Mouse (Mus musculus) right cerebral cortex, postnatal 4 days (tissue): ENCODE data around the gene Micu2.
"Not testable (repeated sequence)": the region's sequence is repeated elsewhere in the genome, so short reads cannot be mapped to it uniquely, and the experiment has no call there.

Experiments
- DNase-seq: peaks from one replicate; pipeline ENCODE4 v3.0.0-alpha.2; 2022

Gene Micu2

DNA sequence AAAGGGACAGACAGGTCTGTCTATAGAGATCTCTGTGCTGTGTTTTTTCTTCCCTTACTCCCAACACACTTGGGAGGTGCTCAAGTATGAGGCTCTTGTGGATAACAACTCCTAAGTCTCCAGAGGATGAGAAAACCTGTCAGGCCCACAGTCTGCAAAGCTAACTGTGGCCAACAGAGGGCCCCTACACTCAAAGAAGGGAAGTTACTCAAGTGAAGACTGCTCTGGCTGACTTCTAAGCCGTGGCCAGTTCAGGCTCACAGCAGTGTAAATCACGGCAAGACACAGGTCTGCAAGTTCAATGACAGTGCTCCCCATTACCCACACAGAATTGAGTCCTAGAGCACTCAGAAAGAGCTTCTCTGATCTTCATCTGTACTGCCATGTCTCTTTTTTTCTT lies 48.0 kb downstream of the Micu2 start:
- DNase-seq, result peak; percentile 13

DNA sequence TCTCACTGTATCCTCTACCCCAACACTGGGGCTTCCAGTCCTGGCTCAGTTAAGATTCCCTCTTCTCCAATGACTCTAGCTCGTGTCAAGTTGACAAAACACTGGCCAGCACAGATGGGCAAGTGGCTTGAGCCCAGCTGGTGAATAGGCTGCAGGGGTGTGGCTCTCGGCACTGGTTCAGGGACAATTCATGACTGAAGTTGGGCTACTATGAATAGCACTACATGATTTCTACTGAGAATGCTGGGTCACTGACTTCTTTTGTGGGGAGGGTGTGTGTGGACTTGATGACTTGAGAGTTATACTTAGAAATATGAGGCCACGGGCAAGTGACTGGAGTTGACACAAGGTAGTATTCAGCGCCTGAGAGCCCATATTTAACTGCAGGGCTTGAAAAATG lies 53.2 kb downstream of the Micu2 start:
- DNase-seq, result no peak

DNA sequence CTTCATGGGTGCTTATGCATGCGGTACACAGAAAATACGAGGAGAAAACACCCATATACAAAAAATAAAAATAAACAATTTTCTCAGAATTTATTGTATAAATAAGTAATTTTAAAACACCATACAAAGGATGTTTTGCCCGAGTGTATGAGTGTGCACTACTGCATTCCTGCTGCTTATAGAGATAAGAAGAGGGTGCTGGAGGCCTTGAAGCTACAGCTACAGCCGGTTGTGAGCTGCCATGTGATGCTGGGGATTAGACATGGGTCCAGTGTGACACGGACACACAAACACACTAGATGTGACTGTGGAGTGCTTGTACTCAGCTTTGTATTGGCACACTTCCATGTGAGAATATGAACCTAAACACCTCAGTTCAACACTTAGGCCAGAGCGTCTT lies 61.8 kb downstream of the Micu2 start:
- DNase-seq, result no peak

DNA sequence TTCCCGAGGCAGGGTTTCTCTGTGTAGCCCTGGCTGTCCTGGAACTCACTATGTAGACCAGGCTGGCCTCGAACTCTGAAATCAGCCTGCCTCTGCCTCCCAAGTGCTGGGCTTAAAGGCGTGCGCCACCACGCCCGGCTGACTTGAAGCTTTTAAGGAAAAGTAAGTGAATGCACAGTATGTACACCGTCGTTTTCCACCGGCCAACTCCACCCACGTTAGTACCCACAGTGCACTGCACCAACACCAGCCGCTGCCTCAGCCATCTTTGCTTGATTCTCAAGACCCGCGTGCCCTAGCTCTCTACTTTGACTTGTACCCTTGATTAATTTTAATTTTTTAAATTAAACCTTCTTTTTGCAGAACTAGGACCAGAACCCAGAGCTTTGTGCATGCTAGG lies 64.4 kb downstream of the Micu2 start:
- DNase-seq, result no peak

DNA sequence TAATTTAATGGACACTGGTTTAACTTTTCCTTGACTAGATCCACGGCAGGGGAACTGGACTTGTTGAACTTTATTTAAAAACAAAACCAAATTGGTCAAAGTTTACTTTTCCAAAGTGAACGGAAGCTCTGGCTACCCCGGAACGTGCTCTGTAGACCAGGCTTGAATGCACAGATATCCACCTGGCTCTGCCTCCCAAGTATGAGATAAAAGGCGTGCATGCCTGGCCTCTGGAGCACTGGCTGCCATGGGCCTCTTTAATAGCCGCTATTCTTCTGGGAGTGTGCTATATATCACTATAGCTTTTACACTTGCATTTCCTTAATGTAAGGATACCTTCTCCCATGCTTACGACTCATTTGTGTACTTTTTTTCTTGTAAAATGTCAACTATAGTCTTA lies 65.5 kb downstream of the Micu2 start:
- DNase-seq, result no peak

DNA sequence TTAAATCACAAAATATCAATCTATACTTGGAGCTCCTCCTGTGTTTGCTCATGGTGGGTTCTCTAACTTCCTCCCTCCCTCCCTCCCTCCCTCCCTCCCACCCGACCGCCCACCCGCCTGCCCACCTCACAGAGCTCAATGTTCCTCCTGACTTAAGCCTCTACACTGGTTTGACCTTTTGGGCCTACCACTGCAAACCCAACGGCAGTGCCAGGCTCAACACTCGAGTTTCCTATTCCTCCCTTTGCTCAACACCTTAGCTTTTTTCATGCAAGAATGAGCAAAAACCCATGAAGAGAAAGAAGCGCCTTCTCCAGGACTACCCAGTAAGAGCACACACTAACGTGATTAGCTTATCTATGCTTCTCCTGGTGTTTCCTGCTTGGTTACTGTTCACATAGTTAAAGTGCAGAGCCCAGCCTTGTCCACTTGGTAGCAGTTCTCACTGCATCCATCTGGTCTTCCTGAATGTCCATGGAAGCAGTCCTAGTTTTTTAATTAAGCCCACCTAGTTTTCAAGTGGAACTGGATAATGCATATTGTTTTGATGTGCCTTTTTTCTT lies 66.1 kb downstream of the Micu2 start:
- DNase-seq, result no peak

DNA sequence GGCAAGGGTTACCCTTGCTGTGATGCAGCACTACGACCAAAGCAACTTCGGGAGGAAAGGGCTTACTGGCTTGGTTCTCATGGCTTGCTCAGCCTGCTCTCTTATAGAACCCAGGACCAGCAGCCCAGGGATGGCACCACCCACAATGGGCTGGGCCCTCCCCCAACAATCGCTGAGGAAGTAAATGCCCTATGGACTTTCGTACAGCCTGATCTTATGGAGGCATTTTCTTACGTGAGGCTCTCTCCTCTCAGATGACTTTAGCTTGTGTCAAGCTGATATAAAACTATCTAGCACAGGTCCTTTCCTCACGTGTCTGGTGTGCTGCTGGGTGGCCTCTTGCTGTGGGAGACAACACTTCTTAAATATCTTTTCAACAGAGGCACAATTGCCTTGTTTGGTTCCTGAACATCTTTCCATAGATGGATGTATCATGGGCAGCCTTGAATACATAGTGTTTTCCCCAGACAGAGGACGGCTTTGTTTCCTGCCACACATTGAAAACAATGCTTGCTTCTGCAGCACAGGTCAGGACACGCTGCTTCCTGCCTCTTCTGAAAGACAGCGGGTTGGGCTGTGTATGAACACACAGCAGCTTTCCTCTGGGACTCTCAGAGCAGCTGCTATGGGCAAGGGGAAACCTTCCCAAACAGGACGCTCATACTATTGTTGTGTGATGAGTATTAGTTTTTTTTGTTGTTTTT lies 77.5 kb downstream of the Micu2 start:
- no peak for DNase-seq

DNA sequence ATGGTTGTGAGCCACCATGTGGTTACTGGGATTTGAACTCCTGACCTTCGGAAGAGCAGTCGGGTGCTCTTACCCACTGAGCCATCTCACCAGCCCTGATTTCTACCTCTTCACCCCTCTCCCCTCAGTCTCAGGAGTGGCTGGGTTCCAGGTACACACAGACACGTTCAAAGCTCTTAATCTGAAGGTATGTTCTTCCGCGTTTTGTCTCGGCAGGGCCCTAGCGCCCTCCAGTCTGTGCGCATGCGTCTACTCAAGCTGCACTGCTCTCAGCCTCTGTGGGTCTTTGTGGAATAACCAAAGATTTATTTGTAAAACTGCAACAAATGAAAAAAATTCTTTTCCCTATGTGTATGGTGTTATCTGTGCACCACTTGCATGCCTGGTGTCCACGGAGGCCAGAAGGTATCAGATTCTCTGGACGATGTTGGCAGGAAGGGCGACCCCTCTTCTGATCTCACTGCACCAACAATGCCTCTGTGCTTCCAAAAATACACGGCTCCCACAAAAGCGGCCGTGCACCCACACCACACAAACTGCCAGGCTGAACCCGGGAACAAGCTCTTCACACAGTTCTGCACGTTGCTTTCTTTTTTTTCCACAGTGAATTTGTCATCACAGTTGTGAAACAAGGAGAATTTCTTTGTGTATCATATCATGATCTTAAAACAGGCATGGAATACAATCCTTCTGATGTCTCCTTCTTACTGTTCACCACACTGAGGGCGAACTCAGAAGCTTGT lies 78.3 kb downstream of the Micu2 start:
- no peak for DNase-seq

DNA sequence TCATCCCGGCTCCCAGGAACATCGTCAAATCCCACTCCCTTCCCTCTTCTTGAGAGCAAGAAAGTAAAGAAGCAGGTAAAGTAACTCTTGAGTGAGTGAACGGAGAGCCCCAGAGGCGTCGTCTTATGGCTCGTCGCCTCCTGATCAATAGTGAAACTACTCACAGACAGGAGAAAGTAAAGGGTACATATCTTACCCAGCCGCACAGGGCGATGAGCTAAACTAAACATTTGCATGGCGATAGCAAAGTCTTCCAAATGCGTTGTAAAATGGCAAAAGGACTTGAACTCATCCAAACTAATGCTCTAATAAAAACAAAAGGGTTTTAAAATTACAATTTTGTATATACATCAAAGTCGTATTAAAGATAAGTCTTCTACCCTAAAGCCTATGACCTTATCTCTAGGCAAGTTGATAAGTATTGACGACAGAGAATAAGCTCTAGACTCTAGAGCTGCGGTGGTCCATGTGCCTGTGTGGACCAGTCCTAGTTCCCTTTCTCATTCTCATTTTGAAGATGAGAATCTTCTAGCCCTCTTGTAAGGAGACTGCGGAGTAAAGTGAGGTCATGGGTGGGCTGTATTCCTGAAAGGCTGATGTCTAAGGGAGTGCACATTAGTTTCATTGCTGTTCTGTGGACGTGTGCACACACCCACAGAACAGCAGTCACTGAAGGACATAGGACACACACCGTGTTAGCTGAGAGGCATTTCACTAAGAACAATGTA lies 79.8 kb downstream of the Micu2 start:
- DNase-seq, result no peak

DNA sequence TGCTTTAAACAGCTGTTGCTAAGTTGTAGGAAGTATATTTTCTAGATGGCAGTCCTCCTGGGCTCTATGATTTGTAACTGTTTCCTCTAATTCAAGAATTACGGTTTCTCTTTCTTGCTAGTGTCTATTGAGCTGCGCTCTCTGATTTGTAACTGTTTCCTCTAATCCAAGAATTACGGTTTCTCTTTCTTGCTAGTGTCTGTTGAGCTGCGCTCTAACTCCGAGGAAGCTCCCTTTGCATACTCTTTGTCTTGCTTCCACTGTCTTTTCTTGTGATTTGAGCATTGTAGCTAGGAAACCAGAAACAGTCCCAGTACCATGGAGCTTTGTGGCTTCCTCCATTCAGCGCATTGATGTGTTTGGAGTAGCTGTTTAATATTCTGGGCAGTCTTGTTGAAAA lies 83.7 kb downstream of the Micu2 start:
- no peak for DNase-seq

DNA sequence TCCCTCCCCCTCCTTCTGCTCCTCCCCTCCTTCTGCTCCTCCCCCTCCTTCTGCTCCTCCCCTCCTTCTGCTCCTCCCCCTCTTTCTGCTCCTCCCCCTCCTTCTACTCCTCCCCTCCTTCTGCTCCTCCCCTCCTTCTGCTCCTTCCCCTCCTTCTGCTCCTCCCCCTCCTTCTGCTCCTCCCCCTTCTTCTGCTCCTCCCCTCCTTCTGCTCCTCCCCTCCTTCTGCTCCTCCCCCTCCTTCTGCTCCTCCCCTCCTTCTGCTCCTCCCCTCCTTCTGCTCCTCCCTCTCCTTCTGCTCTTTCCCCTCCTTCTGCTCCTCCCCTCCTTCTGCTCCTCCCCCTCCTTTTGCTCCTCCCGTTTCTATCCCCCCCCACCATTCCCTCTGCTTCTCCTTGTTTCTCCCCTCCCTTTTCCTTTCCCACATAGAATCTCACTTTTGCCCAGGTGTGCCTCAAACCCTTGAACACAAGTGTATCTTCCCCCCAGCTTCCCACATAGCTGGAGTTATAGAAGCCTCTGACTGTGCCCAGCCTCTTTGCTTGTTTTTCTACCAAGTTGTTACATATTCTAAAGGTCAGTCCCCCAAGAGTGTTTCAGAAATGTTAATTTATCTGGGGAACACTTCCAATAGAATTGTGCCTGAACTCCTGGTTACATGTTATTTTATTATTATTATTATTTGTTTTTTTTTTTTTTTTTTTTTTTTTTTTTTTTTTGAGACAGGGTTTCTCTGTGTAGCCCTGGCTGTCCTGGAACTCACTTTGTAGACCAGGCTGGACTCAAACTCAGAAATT lies 86.7 kb downstream of the Micu2 start:
- DNase-seq, result not testable (repeated sequence)

DNA sequence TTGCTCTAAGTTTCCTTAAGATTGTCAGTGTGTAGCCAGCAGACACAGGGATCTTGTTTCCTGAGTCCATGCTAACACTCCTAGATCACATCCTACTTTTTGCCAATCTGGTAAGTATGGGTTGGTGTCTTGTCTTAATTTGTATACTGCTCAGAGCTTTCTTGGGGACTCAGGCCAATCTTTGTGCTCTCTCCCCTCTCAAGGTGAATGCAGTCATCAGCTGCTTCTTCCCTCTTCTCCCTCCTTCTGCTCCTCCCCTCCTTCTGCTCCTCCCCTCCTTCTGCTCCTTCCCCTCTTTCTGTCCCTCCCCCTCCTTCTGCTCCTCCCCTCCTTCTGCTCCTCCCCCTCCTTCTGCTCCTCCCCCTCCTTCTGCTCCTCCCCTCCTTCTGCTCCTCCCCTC lies 87.3 kb downstream of the Micu2 start:
- not testable (repeated sequence) for DNase-seq

DNA sequence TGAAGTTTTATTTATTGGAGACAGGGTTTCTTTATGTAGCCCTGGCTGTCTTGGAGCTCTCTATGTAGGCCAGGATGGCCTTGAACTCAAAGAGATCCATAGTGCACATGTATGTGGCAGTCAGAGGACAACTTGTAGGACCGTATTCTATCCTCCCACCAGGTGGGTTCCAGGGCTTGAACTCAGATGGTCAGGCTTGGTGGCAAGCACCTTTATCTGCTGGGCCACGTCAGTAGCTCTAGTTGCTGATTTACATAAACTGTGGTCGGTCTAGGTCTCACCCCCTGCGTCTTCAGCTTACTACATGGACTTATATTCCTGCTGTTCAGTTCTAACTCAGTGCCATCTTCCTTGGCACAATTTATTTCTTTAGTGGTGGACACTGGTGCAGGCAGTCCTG lies 87.7 kb downstream of the Micu2 start:
- DNase-seq, result no peak

DNA sequence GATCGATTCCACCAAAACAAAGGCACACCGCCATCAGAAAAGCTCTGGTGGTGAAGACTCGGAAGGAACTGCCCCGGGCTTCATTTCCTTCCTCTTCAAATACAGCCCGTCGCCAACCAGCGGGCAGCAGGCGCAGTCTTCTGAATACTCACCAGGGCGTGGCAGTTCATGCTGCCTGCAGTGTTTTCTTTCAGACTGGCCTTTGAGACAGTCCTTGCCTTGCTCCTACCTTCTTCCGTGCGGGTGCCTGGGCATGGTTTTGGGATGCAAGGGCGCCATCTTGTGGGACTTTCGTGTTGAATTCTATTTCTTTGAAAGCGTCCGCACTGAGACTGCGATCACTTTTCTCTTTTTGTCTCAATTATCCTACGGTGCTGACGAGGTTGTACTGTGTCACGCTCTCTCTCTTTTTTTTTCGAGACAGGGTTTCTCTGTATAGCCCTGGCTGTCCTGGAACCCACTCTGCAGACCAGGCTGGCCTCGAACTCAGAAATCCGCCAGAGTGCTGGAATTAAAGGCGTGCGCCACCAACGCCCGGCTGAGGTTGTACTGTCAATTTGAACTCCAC lies 88.5 kb downstream of the Micu2 start:
- peak; percentile 81 for DNase-seq

DNA sequence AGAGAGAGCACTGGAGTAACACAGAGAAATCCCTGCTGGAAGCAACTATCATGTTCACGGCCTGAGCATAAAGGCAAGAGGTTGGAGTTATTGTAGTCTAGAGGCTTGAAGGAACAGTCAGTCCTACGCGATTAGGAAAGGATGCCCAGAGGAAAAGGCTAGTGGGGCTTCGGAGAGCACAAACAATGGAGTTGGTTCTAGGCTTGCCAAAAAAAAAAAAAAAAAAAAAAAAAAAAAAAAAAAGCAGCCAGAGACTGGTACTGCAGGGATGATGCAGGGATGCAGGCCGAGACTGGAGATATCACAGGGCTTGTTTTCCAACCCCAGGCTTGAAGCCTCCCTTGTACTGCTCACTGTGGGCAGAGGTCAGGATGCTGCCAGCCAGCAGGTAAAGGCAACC lies 89.8 kb downstream of the Micu2 start:
- no peak for DNase-seq

DNA sequence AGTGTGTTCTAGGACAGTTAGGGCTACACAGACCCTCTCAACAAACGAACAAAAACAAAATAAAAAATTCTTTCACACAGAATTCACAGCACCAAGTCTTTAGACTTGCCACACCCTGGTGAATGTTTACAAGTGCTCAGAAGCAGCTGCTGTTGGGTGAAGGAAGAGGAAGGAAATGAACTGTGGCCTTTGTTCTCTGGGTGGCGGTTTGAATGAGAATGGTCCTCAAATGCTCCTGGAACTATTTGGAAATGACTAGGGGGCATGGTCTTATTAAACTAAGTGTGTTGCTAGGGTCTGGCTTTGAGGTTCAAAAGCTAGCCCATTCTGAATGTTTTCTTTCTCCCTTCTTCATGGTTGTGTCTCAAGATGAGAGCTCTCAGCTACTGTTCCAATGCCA lies 90.6 kb downstream of the Micu2 start:
- no peak for DNase-seq

DNA sequence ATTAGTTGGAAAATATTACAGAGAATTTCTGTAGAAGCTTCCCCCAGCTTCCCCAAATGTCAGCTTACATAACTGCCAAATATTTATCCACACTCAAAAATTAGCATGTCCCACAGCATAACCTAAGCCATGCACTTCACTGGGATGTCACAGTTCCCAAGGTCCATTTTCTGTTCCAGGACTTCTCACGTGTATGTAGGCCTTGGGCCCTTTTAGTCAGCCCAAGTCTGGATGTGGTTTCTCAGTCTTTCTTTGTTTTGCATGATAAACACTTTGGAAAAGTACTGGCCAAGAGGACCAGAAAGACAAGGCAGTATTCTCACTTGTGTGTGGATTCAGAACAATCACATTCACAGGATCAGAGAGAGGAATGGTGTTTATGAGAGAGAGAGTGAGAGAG lies 97.1 kb downstream of the Micu2 start:
- no peak for DNase-seq

DNA sequence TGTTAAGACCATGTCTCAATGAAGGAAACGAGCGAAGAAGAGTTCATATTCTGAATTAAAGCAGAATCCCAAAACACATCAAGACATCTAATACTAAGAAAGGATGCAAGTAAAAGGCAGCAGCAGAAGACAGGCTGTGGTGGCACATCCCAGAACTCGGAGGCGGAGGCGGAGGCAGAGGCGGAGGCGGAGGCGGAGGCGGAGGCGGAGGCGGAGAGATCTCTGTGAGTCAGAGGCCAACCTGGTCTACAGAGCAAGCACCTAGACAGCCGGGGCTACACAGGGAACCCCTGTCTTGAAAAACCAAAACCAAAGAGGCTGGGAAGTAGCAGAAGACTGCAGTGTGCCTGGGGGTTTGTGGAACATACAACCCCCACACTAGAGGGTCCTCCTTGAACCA lies 102.2 kb downstream of the Micu2 start:
- DNase-seq, result no peak

DNA sequence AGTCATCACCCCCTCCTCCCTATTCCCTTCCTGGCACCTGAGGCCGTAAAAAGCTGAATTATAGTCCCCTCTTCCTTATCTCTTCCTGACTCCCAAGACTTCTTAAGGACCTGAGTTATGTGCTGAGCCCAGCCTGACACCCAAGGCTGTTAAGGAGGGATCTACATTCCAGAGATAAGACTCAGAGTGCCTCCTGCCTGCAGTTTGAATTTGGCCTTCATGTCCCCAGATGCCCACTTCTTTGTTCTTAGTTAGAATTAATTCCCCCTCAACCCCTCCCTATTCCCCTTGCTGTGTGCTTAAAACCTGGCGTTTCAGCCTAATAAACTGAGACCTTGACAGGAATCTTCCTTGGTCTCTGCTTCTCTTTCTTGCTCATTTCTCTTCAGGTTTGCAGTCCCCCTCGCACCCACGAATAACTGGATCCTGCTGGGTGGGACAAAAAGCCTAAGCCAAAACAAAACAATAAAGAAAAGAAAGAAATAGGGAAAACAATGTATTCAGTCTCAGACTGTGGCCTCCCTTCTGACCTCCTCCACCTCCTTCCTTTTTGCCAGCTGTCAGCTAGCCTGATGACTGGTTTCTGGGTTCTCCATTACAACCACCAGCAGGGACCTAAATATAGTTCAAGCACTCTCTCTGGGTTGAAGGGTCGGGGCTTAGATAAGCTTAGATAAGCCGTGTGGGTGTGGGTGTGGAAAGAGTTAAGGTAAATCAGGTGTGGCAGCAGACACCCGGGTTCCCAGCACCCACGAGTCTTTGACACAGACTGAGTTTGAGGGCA lies 102.8 kb downstream of the Micu2 start:
- DNase-seq, result not testable (repeated sequence)

DNA sequence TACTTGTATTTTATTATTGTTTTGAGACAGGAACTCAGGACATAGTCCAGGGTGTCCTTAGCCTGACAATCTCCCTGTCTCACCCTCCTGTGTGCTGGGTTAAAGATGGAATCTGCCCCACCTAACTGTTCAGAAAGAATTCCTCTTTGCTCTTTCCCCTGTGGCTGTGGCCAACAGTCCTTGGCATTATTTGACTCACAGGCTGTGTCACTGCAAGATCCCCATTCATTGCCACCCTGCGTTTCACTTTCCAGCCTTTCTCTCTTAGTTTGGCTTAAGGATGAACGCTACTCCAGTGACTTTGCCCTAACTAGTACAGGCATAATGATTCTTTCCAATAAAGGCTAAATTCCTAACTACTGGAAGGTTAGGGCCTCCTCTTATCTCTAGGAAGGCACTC lies 104.7 kb downstream of the Micu2 start:
- DNase-seq, result no peak

DNA sequence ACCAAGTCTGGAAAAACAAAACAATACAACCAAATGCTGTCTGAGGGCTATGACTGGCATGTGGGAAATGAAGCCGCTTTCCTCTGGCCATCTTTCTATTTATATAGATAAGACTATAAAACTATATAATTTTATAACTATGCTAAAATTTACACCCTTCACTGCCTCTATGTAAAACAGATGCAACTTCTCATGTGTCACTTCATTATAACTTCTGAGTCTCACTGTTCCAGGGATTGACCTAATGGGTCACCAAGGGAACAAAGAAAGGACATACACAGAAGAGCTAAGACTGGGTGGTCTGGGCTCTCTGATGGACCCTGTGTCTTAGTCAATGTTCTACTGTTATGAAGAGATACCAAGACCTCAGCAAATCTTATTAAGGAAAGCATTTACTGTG lies 106.1 kb downstream of the Micu2 start:
- DNase-seq, result no peak
